Mouse (Mus musculus) embryonic facial prominence, embryonic 12.5 days (tissue): ENCODE results near the gene Slc25a41. TPM values are rescaled to one million over a fixed set of nuclear protein-coding genes. Genes with fewer than 3 reads are reported as not detected.

Experiments used
- ATAC-seq: fragments of 200-750 bp; cut with Nextera tagmentation; 2 replicates; pipeline ENCODE4 v1.8.0; 2017; ENCODE audit not compliant: insufficient number of reproducible peaks, insufficient read depth, low FRiP score, low TSS enrichment
- H3K27ac ChIP-seq: fragments of 300-500 bp; sonication (generic); 2 replicates; pipeline ENCODE4 v1.5.1; 2016; ENCODE audit warnings: mild to moderate bottlenecking
- H3K27me3 ChIP-seq: fragments of 300-500 bp; sonication (generic); 2 replicates; pipeline ENCODE4 v1.6.1; 2016; ENCODE audit warnings: mild to moderate bottlenecking, moderate library complexity
- H3K36me3 ChIP-seq: fragments of 300-500 bp; sonication (generic); 2 replicates; pipeline ENCODE4 v1.6.1; 2016; ENCODE audit warnings: mild to moderate bottlenecking
- H3K4me1 ChIP-seq: fragments of 300-500 bp; sonication (generic); 2 replicates; pipeline ENCODE4 v1.6.1; 2016
- H3K4me2 ChIP-seq: fragments of 300-500 bp; sonication (generic); replicated peaks from 2 replicates; pipeline ENCODE4 v1.6.1; 2016; ENCODE audit warnings: mild to moderate bottlenecking, moderate library complexity
- H3K4me3 ChIP-seq: fragments of 300-500 bp; sonication (generic); 2 replicates; pipeline ENCODE4 v1.5.1; 2016; ENCODE audit warnings: mild to moderate bottlenecking
- H3K9ac ChIP-seq: fragments of 300-500 bp; sonication (generic); 2 replicates; pipeline ENCODE4 v1.6.1; 2016; ENCODE audit warnings: mild to moderate bottlenecking, moderate library complexity
- H3K9me3 ChIP-seq: fragments of 300-500 bp; sonication (generic); 2 replicates; pipeline ENCODE4 v1.6.1; 2016; ENCODE audit warnings: mild to moderate bottlenecking, moderate library complexity
- WGBS: fragments of 180-500 bp; shearing (Covaris S2); methylation state at CpG from one replicate; pipeline ENCODE4 v1.1.7; 2016; 5-methylcytosine and 5-hydroxymethylcytosine counted together
- polyA plus RNA-seq: library from polyadenylated mRNA; unstranded; fragments of >200 nt; fragmentation: Nextera tagmentation; extraction: Ambion mirVana; gene quantifications from 2 replicates; pipeline ENCODE4 v1.2.1, GENCODE M21; 2016

Gene Slc25a41
- 0.13 TPM in 1 of 2 replicates, not detected in the other for polyA plus RNA-seq

DNA sequence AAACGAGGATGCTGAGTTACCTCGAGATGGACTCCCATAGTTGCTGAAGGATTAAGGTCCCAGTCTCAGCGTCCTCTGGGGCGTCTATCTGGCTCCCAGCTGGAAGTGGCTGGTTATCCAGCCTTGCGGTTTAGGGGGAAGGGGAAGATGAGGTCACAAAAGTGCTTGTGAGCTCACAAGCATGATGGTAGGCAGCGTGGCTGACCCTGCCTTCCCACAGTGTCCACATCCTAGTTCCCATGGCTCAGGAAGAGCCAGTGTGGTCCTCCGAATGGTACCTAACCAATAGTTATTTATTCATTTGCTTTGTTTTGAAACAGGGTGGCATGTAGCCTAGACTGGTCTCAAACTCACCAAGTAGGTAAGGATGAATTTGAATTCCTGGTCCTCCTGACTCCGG is at the start of gene Slc25a41:
TSS of gene Slc25a41 (minus strand) at position 101 of the 400 bp plus-strand sequence.
- ATAC-seq = no peak
- H3K27ac ChIP-seq = no peak within 1 kb of the TSS
- no peak within 1 kb of the TSS for H3K4me3 ChIP-seq
- no peaks in the 10 kb centered on the region for H3K9me3 ChIP-seq
- WGBS = 70% methylated on average over 8 of the region's 8 CpGs
- H3K36me3 ChIP-seq = no peaks in the 10 kb centered on the region
- H3K4me2 ChIP-seq = no peak within 1 kb of the TSS
- H3K9ac ChIP-seq = no peak within 1 kb of the TSS
- peaks cover 8% of the 10 kb centered on the region for H3K27me3 ChIP-seq
- no peaks in the 10 kb centered on the region for H3K4me1 ChIP-seq

GRCm38 (mm10) chr17:57087049-57087832 is 45.8 kb upstream of the Slc25a41 start, which contains the start of gene Tubb4a:
Gene Tubb4a (minus strand): TSS chr17:57087782.
- whole genome bisulfite sequencing = under 1% methylated on average over 31 of the region's 31 CpGs
- Histone ChIP-seq H3K27me3 (peaks cover 25% of the 10 kb centered on the region), H3K4me3 (peak within 1 kb of the TSS; percentile 35), H3K4me2 (peak within 1 kb of the TSS; percentile 51), H3K36me3 (no peaks in the 10 kb centered on the region), H3K27ac (no peak within 1 kb of the TSS), H3K9me3 (no peaks in the 10 kb centered on the region), H3K9ac (peak within 1 kb of the TSS; percentile 19), H3K4me1 (peaks cover 7% of the 10 kb centered on the region)
- peak; percentile 76 for ATAC-seq

- Histone ChIP-seq H3K9ac (no peak overlapping the region), H3K4me2 (no peak overlapping the region), H3K27ac (no peak overlapping the region), H3K27me3 (peaks cover 25% of the 10 kb centered on the region), H3K4me3 (no peak overlapping the region), H3K4me1 (peaks cover 7% of the 10 kb centered on the region), H3K9me3 (no peaks in the 10 kb centered on the region), H3K36me3 (no peaks in the 10 kb centered on the region)
- 85% methylated on average over 11 of the region's 11 CpGs for WGBS
- ATAC-seq = no peak; the same call in 1 of the 2 replicates
These were observed 44.7 kb upstream of the Slc25a41 start for GRCm38 (mm10) chr17:57085970-57086757.

DNA sequence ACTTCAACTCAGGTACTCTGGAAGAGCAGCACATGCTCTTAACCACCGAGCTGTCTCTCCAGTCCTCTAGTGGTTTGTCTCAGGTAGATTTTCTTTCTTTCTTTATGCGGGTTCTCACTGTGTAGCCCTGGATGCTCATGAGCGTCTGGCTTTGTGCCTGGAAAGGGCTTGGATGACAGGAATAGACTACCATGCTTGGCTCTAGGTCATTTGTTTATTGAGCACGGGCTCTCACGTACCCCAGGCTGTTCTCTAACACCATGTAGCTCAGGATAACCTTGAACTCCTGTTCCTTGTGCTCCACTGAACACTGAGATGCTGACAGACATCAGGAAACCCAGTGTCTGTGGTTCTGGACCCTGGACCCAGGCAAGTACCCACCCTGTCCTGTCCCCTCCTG is 41.0 kb upstream of the Slc25a41 start:
- H3K36me3 ChIP-seq = no peaks in the 10 kb centered on the region
- no peak for ATAC-seq
- H3K27ac ChIP-seq = no peak overlapping the region
- H3K4me3 ChIP-seq = no peak overlapping the region
- WGBS = 83% methylated on average over 5 of the region's 5 CpGs
- H3K4me2 ChIP-seq = no peak overlapping the region
- peaks cover 7% of the 10 kb centered on the region for H3K4me1 ChIP-seq
- peaks cover 13% of the 10 kb centered on the region for H3K27me3 ChIP-seq
- H3K9me3 ChIP-seq = no peaks in the 10 kb centered on the region
- no peak overlapping the region for H3K9ac ChIP-seq

GRCm38 (mm10) chr17:57081234-57081842 is 39.9 kb upstream of the Slc25a41 start:
- Histone ChIP-seq H3K36me3 (no peaks in the 10 kb centered on the region), H3K4me1 (no peaks in the 10 kb centered on the region), H3K9ac (no peak overlapping the region), H3K27me3 (peaks cover 4% of the 10 kb centered on the region; the same call in 1 of the 2 replicates), H3K4me3 (no peak overlapping the region), H3K9me3 (no peaks in the 10 kb centered on the region), H3K27ac (no peak overlapping the region), H3K4me2 (no peak overlapping the region)
- 90% methylated on average over 31 of the region's 31 CpGs for WGBS
- no peak for ATAC-seq

DNA sequence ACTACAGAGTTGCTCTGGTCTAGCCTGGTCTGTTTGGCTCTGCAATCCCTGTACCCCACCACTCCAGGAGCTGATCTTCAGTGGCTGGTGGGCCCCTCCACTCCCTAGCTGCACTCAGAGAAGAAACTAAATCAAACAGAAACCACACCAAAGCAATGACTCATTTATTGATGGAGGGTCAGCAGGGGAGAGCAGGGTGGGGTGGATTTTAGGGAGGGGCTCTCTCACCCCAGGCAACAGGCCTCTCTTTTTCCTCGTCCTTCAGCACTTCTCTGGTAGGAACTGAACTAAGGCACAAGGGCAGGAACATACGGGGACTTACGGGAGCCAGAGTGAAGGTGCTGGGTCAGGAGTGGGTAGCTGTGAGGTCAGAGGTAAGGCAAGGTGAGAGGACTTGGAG is 38.5 kb upstream of the Slc25a41 start:
- H3K4me2 ChIP-seq = no peak overlapping the region
- H3K4me3 ChIP-seq = no peak overlapping the region
- no peaks in the 10 kb centered on the region for H3K9me3 ChIP-seq
- H3K4me1 ChIP-seq = no peaks in the 10 kb centered on the region
- no peak overlapping the region for H3K9ac ChIP-seq
- H3K27ac ChIP-seq = no peak overlapping the region
- H3K36me3 ChIP-seq = no peaks in the 10 kb centered on the region
- no peaks in the 10 kb centered on the region; the same call in 1 of the 2 replicates for H3K27me3 ChIP-seq
- ATAC-seq = no peak
- 69% methylated on average over 3 of the region's 3 CpGs for WGBS

DNA sequence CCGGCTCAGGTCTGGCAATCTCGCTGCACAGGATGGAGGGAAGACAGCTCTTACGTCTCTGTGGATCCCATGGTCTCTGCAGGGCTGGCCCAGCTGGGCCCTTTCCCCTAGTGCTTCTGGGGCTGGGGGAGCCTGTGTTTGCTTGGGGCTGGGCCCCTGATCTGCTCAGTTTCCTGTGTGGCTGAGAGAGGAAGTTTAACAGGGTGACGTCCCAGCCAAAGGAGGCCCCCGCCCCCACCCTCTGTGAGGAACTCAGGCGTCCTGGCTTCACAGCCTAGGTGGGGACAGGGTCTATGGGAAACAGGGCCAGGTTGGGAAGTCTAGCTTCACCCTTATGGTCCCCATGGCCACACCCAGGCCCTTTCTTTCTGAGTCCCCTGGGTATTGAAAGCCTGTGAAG is 36.9 kb upstream of the Slc25a41 start, which contains the start of gene Dennd1c:
TSS of gene Dennd1c (minus strand) at position 179 of the 400 bp plus-strand sequence.
- H3K9ac ChIP-seq = no peak within 1 kb of the TSS
- H3K27ac ChIP-seq = no peak within 1 kb of the TSS
- 53% methylated on average over 6 of the region's 6 CpGs for WGBS
- no peaks in the 10 kb centered on the region for H3K4me1 ChIP-seq
- H3K36me3 ChIP-seq = no peaks in the 10 kb centered on the region
- no peak within 1 kb of the TSS for H3K4me2 ChIP-seq
- no peaks in the 10 kb centered on the region for H3K9me3 ChIP-seq
- no peak within 1 kb of the TSS for H3K4me3 ChIP-seq
- H3K27me3 ChIP-seq = no peaks in the 10 kb centered on the region; the same call in 1 of the 2 replicates
- ATAC-seq = peak; percentile 49; the same call in 1 of the 2 replicates

GRCm38 (mm10) chr17:57076916-57077315 is 35.5 kb upstream of the Slc25a41 start:
- no peak overlapping the region for H3K4me3 ChIP-seq
- H3K9ac ChIP-seq = no peak overlapping the region
- ATAC-seq = no peak
- no peak overlapping the region for H3K27ac ChIP-seq
- H3K4me1 ChIP-seq = no peaks in the 10 kb centered on the region
- H3K4me2 ChIP-seq = no peak overlapping the region
- no peaks in the 10 kb centered on the region; the same call in 1 of the 2 replicates for H3K27me3 ChIP-seq
- 47% methylated on average over 3 of the region's 3 CpGs for WGBS
- no peaks in the 10 kb centered on the region for H3K9me3 ChIP-seq
- no peaks in the 10 kb centered on the region for H3K36me3 ChIP-seq

- WGBS = 2% methylated on average over 10 of the region's 11 CpGs
- Histone ChIP-seq H3K9me3 (no peaks in the 10 kb centered on the region), H3K9ac (no peak overlapping the region), H3K4me3 (no peak overlapping the region), H3K4me1 (no peaks in the 10 kb centered on the region), H3K4me2 (no peak overlapping the region), H3K27me3 (peaks cover 7% of the 10 kb centered on the region; the same call in 1 of the 2 replicates), H3K27ac (no peak overlapping the region), H3K36me3 (no peaks in the 10 kb centered on the region)
- ATAC-seq = no peak
These were observed 29.2 kb upstream of the Slc25a41 start for GRCm38 (mm10) chr17:57070699-57071098.

DNA sequence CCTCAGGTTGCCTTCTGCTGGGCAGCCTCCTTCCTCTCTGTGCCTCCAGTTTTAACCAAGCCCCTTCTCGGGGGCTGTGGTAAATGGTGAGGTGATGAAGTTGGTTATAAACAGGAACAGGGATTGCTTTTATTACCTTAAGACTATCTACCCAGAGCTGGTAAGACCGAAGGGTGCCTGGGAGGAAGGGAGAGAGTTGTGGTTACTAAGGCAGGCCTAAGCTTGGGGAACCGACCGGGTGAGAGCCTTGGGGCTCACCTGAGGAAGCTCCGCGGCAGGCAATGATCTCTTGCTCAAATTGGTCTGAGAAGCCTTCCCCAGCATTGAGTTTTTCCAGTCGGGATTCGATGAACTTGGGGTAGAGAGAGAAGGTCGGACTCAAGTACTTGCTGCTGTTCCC is 28.8 kb upstream of the Slc25a41 start:
- 9% methylated on average over 9 of the region's 9 CpGs for WGBS
- no peaks in the 10 kb centered on the region for H3K4me1 ChIP-seq
- no peaks in the 10 kb centered on the region for H3K9me3 ChIP-seq
- no peak overlapping the region for H3K27ac ChIP-seq
- peaks cover 10% of the 10 kb centered on the region for H3K27me3 ChIP-seq
- no peak overlapping the region for H3K4me3 ChIP-seq
- H3K4me2 ChIP-seq = no peak overlapping the region
- H3K9ac ChIP-seq = no peak overlapping the region
- no peak for ATAC-seq
- no peaks in the 10 kb centered on the region for H3K36me3 ChIP-seq

DNA sequence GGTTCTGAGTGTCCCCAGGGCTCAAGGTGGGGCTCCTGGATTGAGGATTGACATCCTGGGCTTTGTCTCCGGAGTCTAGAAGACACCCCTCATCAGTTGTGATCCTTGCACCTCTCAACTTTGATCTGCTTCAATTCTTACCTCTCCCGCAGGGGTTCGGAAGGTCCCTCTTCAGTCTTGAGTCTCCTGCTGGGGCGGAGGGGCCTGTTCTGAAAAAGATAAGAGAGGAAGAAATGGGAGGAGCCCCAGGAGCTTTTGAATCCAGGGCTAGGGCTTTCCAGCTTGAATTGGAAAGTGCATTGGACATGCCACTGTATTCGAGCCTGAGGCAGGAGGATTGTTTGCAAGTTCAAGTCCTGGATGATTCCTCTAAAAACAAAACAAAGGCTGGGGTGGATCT is 25.5 kb upstream of the Slc25a41 start:
- H3K4me3 ChIP-seq = no peak overlapping the region
- H3K36me3 ChIP-seq = no peaks in the 10 kb centered on the region
- no peaks in the 10 kb centered on the region for H3K9me3 ChIP-seq
- H3K4me2 ChIP-seq = no peak overlapping the region
- H3K27ac ChIP-seq = no peak overlapping the region
- no peaks in the 10 kb centered on the region for H3K4me1 ChIP-seq
- peaks cover 42% of the 10 kb centered on the region for H3K27me3 ChIP-seq
- ATAC-seq = no peak
- WGBS = 56% methylated on average over 5 of the region's 5 CpGs
- no peak overlapping the region for H3K9ac ChIP-seq
